Mouse (Mus musculus): ENCODE results near the gene Gdpd3. TPM values are rescaled to one million over a fixed set of nuclear protein-coding genes. Genes with fewer than 3 reads are reported as not detected.

Gene Gdpd3
- polyA plus RNA-seq, 1 experiment from 2014 or later: 1.5 TPM

- H3K4me1 ChIP-seq (replicated peaks): peaks cover 63% of the 10 kb centered on the region
- under 1% methylated on average over 21 of the region's 21 CpGs for WGBS
- peak; percentile 80 for ATAC-seq (ENCODE audit: low read depth)
- H3K9me3 ChIP-seq: no peaks in the 10 kb centered on the region
- H3K9ac ChIP-seq: peak overlapping the region; percentile 73
- H3K4me2 ChIP-seq: peak overlapping the region; percentile 93
- no peaks in the 10 kb centered on the region for H3K27me3 ChIP-seq
- H3K27ac ChIP-seq (replicated peaks): peak overlapping the region; percentile 82
- peak overlapping the region; percentile 41 for H3K4me3 ChIP-seq
- peaks cover 27% of the 10 kb centered on the region for H3K36me3 ChIP-seq
Observed at GRCm38 (mm10) chr7:126779983-126780970, 14.1 kb downstream of the Gdpd3 start.

GRCm38 (mm10) chr7:126780971-126781635 is 15.0 kb downstream of the Gdpd3 start, which contains the start of gene Tbx6:
Gene Tbx6 (plus strand): TSS chr7:126781483.
- Histone ChIP-seq H3K27ac (replicated peaks) (peak within 1 kb of the TSS; percentile 82), H3K36me3 (peaks cover 34% of the 10 kb centered on the region), H3K27me3 (no peaks in the 10 kb centered on the region), H3K9me3 (no peaks in the 10 kb centered on the region), H3K9ac (peak within 1 kb of the TSS; percentile 73), H3K4me2 (peak within 1 kb of the TSS; percentile 93), H3K4me3 (peak within 1 kb of the TSS; percentile 41), H3K4me1 (replicated peaks) (peaks cover 55% of the 10 kb centered on the region)
- peak; percentile 2; the same call in 1 of the 2 replicates for ATAC-seq (ENCODE audit: low read depth)
- WGBS: 3% methylated on average over 22 of the region's 22 CpGs

- ATAC-seq (ENCODE audit: low read depth): no peak
- Histone ChIP-seq H3K36me3 (peaks cover 41% of the 10 kb centered on the region), H3K9ac (peak overlapping the region; percentile 73), H3K9me3 (no peaks in the 10 kb centered on the region), H3K4me1 (replicated peaks) (peaks cover 50% of the 10 kb centered on the region), H3K27me3 (no peaks in the 10 kb centered on the region), H3K4me2 (peak overlapping the region; percentile 93), H3K27ac (replicated peaks) (peak overlapping the region; percentile 82; the same call in 1 of the 2 replicates), H3K4me3 (peak overlapping the region; percentile 41)
- 34% methylated on average over 11 of the region's 11 CpGs for WGBS
Observed at GRCm38 (mm10) chr7:126781661-126782370, 15.7 kb downstream of the Gdpd3 start.

- H3K27me3 ChIP-seq: no peaks in the 10 kb centered on the region
- peaks cover 50% of the 10 kb centered on the region for H3K36me3 ChIP-seq
- H3K4me3 ChIP-seq: no peak overlapping the region
- H3K4me1 ChIP-seq (replicated peaks): peaks cover 44% of the 10 kb centered on the region
- WGBS: 81% methylated on average over 13 of the region's 13 CpGs
- no peak overlapping the region for H3K4me2 ChIP-seq
- no peak for ATAC-seq (ENCODE audit: low read depth)
- no peak overlapping the region for H3K27ac ChIP-seq (replicated peaks)
- no peaks in the 10 kb centered on the region for H3K9me3 ChIP-seq
- 0 out of 2 replicates have a peak overlapping the region, but pooled peaks have one; percentile 5 for H3K9ac ChIP-seq
Observed at GRCm38 (mm10) chr7:126782693-126783092, 16.6 kb downstream of the Gdpd3 start.

- no peak overlapping the region for H3K9ac ChIP-seq
- H3K4me2 ChIP-seq: no peak overlapping the region
- no peaks in the 10 kb centered on the region for H3K9me3 ChIP-seq
- no peak overlapping the region for H3K4me3 ChIP-seq
- H3K4me1 ChIP-seq (replicated peaks): peaks cover 27% of the 10 kb centered on the region
- ATAC-seq (ENCODE audit: low read depth): no peak
- H3K27me3 ChIP-seq: no peaks in the 10 kb centered on the region
- H3K36me3 ChIP-seq: peaks cover 56% of the 10 kb centered on the region
- no peak overlapping the region for H3K27ac ChIP-seq (replicated peaks)
- WGBS: 81% methylated on average over 7 of the region's 7 CpGs
Observed at GRCm38 (mm10) chr7:126784469-126784868, 18.3 kb downstream of the Gdpd3 start.

GRCm38 (mm10) chr7:126785056-126785455 is 18.9 kb downstream of the Gdpd3 start:
- no peak overlapping the region for H3K9ac ChIP-seq
- H3K27me3 ChIP-seq: no peaks in the 10 kb centered on the region
- 83% methylated on average over 4 of the region's 4 CpGs for WGBS
- no peak overlapping the region for H3K27ac ChIP-seq (replicated peaks)
- no peaks in the 10 kb centered on the region for H3K9me3 ChIP-seq
- peaks cover 25% of the 10 kb centered on the region for H3K4me1 ChIP-seq (replicated peaks)
- H3K4me2 ChIP-seq: no peak overlapping the region
- ATAC-seq (ENCODE audit: low read depth): no peak
- peaks cover 62% of the 10 kb centered on the region for H3K36me3 ChIP-seq
- no peak overlapping the region for H3K4me3 ChIP-seq

GRCm38 (mm10) chr7:126786142-126786541 is 20.0 kb downstream of the Gdpd3 start:
- ATAC-seq (ENCODE audit: low read depth): no peak
- Histone ChIP-seq H3K4me3 (no peak overlapping the region), H3K4me2 (no peak overlapping the region), H3K9me3 (no peaks in the 10 kb centered on the region), H3K36me3 (peaks cover 65% of the 10 kb centered on the region), H3K27me3 (no peaks in the 10 kb centered on the region), H3K9ac (no peak overlapping the region), H3K27ac (replicated peaks) (no peak overlapping the region), H3K4me1 (replicated peaks) (peaks cover 27% of the 10 kb centered on the region)
- 92% methylated on average over 14 of the region's 14 CpGs for WGBS

GRCm38 (mm10) chr7:126789141-126789540 is 23.0 kb downstream of the Gdpd3 start:
- Histone ChIP-seq H3K27me3 (no peaks in the 10 kb centered on the region), H3K27ac (replicated peaks) (no peak overlapping the region), H3K36me3 (peaks cover 61% of the 10 kb centered on the region), H3K9me3 (no peaks in the 10 kb centered on the region), H3K9ac (no peak overlapping the region), H3K4me1 (replicated peaks) (peaks cover 28% of the 10 kb centered on the region), H3K4me2 (no peak overlapping the region), H3K4me3 (no peak overlapping the region)
- ATAC-seq (ENCODE audit: low read depth): no peak
- WGBS: 90% methylated on average over 4 of the region's 4 CpGs

- H3K27ac ChIP-seq (replicated peaks): peak within 1 kb of the TSS; percentile 94
- no peaks in the 10 kb centered on the region for H3K27me3 ChIP-seq
- peak within 1 kb of the TSS; percentile 91 for H3K9ac ChIP-seq
- H3K9me3 ChIP-seq: no peaks in the 10 kb centered on the region
- ATAC-seq (ENCODE audit: low read depth): peak; percentile 93
- H3K4me1 ChIP-seq (replicated peaks): peaks cover 45% of the 10 kb centered on the region
- H3K4me2 ChIP-seq: peak within 1 kb of the TSS; percentile 83
- peak within 1 kb of the TSS; percentile 87 for H3K4me3 ChIP-seq
- WGBS: under 1% methylated on average over 78 of the region's 83 CpGs
- peaks cover 61% of the 10 kb centered on the region for H3K36me3 ChIP-seq
Observed at GRCm38 (mm10) chr7:126791851-126792720, 26.0 kb downstream of the Gdpd3 start, which contains the start of gene Ppp4c. Gene Ppp4c (minus strand): TSS chr7:126792496.

- Histone ChIP-seq H3K9ac (peak overlapping the region; percentile 91), H3K9me3 (no peaks in the 10 kb centered on the region), H3K4me2 (peak overlapping the region; percentile 83), H3K4me1 (replicated peaks) (peaks cover 53% of the 10 kb centered on the region), H3K4me3 (peak overlapping the region; percentile 87), H3K27ac (replicated peaks) (peak overlapping the region; percentile 94), H3K27me3 (no peaks in the 10 kb centered on the region), H3K36me3 (peaks cover 56% of the 10 kb centered on the region)
- 30% methylated on average over 11 of the region's 11 CpGs for WGBS
- ATAC-seq (ENCODE audit: low read depth): peak; percentile 10; the same call in 1 of the 2 replicates
Observed at GRCm38 (mm10) chr7:126792721-126793443, 26.7 kb downstream of the Gdpd3 start.
